Mouse (Mus musculus) myocyte (in vitro differentiated cells): Measurements from ENCODE around the gene Fam92b.

Experiments used
- CEBPB ChIP-seq: IDR thresholded peaks from 2 replicates; pipeline ENCODE4 v1.6.1; 2011; ENCODE audit warnings: mild to moderate bottlenecking, moderate library complexity; ENCODE audit not compliant: poor library complexity, insufficient read depth, severe bottlenecking
- MAX ChIP-seq: IDR thresholded peaks from one replicate; pipeline ENCODE4 v1.6.1; 2011; ENCODE audit warnings: low read depth, mild to moderate bottlenecking, control low read depth
- MYOD1 ChIP-seq, 3 experiments: IDR thresholded peaks; one replicate each; pipeline ENCODE4 v1.6.1; 2011; ENCODE audit warnings: control low read depth in 2 of 3, low read depth in 2 of 3, mild to moderate bottlenecking in 2 of 3, moderate library complexity in 1 of 3; ENCODE audit not compliant: insufficient read length in 2 of 3, control insufficient read depth in 1 of 3
- MYOG ChIP-seq, 3 experiments: IDR thresholded peaks; one replicate each; pipeline ENCODE4 v1.6.1; 2011; ENCODE audit warnings: control low read depth in 2 of 3, low read depth in 2 of 3, mild to moderate bottlenecking in 2 of 3; ENCODE audit not compliant: insufficient read length in 2 of 3, control insufficient read depth in 1 of 3, insufficient read depth in 1 of 3
- POLR2A ChIP-seq: IDR thresholded peaks from one replicate; pipeline ENCODE4 v1.6.1; 2011; ENCODE audit warnings: low read depth, mild to moderate bottlenecking, control low read depth, moderate library complexity; ENCODE audit not compliant: insufficient read length
- POLR2AphosphoS2 ChIP-seq: IDR thresholded peaks from one replicate; pipeline ENCODE4 v1.6.1; 2011; ENCODE audit warnings: low read depth, control low read depth; ENCODE audit not compliant: insufficient read length
- TCF12 ChIP-seq: IDR thresholded peaks from one replicate; pipeline ENCODE4 v1.6.1; 2011; ENCODE audit warnings: mild to moderate bottlenecking, control low read depth; ENCODE audit not compliant: poor library complexity, insufficient read depth, severe bottlenecking
- USF1 ChIP-seq: IDR thresholded peaks from one replicate; pipeline ENCODE4 v1.6.1; 2011; ENCODE audit warnings: low read depth, mild to moderate bottlenecking, control low read depth, moderate library complexity

- TF ChIP-seq TCF12 (no peak), POLR2A (no peak), USF1 (no peak), POLR2AphosphoS2 (no peak), MYOG (IDR thresholded peaks at IDR 0.05; ENCODE audit: control insufficient read depth in 1 of 3, insufficient read depth in 1 of 3, insufficient read length in 2 of 3, low read depth in 2 of 3) (no peak), CEBPB (no peak), MAX (no peak), MYOD1 (IDR thresholded peaks at IDR 0.05; ENCODE audit: control insufficient read depth in 1 of 3, insufficient read length in 2 of 3, low read depth in 2 of 3) (no peak)
Measured at GRCm38 (mm10) chr8:120144652-120145301, 32.5 kb downstream of the Fam92b start.
